Mouse (Mus musculus): ENCODE results near the gene Gm20388. TPM values are rescaled to one million over a fixed set of nuclear protein-coding genes. Genes with fewer than 3 reads are reported as not detected.

The Gm20388 gene
- total and polyA plus RNA-seq, 2 experiments from 2014 or later = 17.3 TPM; not detected in 1

GRCm38 (mm10) chr8:121078721-121079120, 1168.1 kb downstream of the Gm20388 start:
- H3K4me1 ChIP-seq (ENCODE audit: control insufficient read depth, insufficient read depth) = peaks cover 8% of the 10 kb centered on the region; the same call in 1 of the 2 replicates
- DNase-seq (ENCODE audit: low spot score) = no peak
- WGBS = 7% methylated on average over 14 of the region's 14 CpGs
- peaks cover 99% of the 10 kb centered on the region for H3K27me3 ChIP-seq (ENCODE audit: control insufficient read depth, insufficient read depth, low read length)
- no peaks in the 10 kb centered on the region for H3K9me3 ChIP-seq (replicated peaks; ENCODE audit: control insufficient read depth, low read length)
- no peak overlapping the region for H3K27ac ChIP-seq (ENCODE audit: low read depth)
- TF ChIP-seq CTCF (IDR thresholded peaks at IDR 0.05; ENCODE audit: low read depth) = no peak
- no peak for TF ChIP-seq EP300 (IDR thresholded peaks at IDR 0.05; ENCODE audit: low read depth)
- no peaks in the 10 kb centered on the region for H3K36me3 ChIP-seq (replicated peaks; ENCODE audit: control insufficient read depth, insufficient read depth, low read length)
- no peak overlapping the region for H3K9ac ChIP-seq (replicated peaks; ENCODE audit: low read depth, low read length)
- no peak overlapping the region for H3K4me3 ChIP-seq (ENCODE audit: low read depth, low read length)
- no peak overlapping the region for H3K4me2 ChIP-seq (ENCODE audit: low read depth, low read length)
- ATAC-seq (ENCODE audit: insufficient read depth, low read depth) = no peak

GRCm38 (mm10) chr8:121079201-121079600, 1168.6 kb downstream of the Gm20388 start:
- H3K27ac ChIP-seq (ENCODE audit: low read depth) = no peak overlapping the region

GRCm38 (mm10) chr8:121079944-121080343, 1169.3 kb downstream of the Gm20388 start:
- ATAC-seq (ENCODE audit: insufficient read depth, low read depth) (no peak), DNase-seq (ENCODE audit: low spot score) (no peak)
- Histone ChIP-seq H3K4me3 (ENCODE audit: low read depth, low read length) (no peak overlapping the region), H3K27ac (ENCODE audit: low read depth) (no peak overlapping the region), H3K9me3 (replicated peaks; ENCODE audit: control insufficient read depth, low read length) (no peaks in the 10 kb centered on the region), H3K4me1 (ENCODE audit: control insufficient read depth, insufficient read depth) (peaks cover 16% of the 10 kb centered on the region; the same call in 1 of the 2 replicates), H3K27me3 (ENCODE audit: control insufficient read depth, insufficient read depth, low read length) (peaks cover 99% of the 10 kb centered on the region), H3K9ac (replicated peaks; ENCODE audit: low read depth, low read length) (no peak overlapping the region), H3K4me2 (ENCODE audit: low read depth, low read length) (no peak overlapping the region), H3K36me3 (replicated peaks; ENCODE audit: control insufficient read depth, insufficient read depth, low read length) (no peaks in the 10 kb centered on the region)
- WGBS = 9% methylated on average over 12 of the region's 12 CpGs
- TF ChIP-seq EP300 (IDR thresholded peaks at IDR 0.05; ENCODE audit: low read depth) (no peak), CTCF (IDR thresholded peaks at IDR 0.05; ENCODE audit: low read depth) (no peak)

More at GRCm38 (mm10) chr8:121079201-121079600, 1168.6 kb downstream of the Gm20388 start:
- Histone ChIP-seq H3K9me3 (replicated peaks; ENCODE audit: control insufficient read depth, low read length) (no peaks in the 10 kb centered on the region), H3K27me3 (ENCODE audit: control insufficient read depth, insufficient read depth, low read length) (peaks cover 99% of the 10 kb centered on the region), H3K4me2 (ENCODE audit: low read depth, low read length) (no peak overlapping the region), H3K4me3 (ENCODE audit: low read depth, low read length) (no peak overlapping the region), H3K36me3 (replicated peaks; ENCODE audit: control insufficient read depth, insufficient read depth, low read length) (no peaks in the 10 kb centered on the region), H3K4me1 (ENCODE audit: control insufficient read depth, insufficient read depth) (peaks cover 12% of the 10 kb centered on the region; the same call in 1 of the 2 replicates), H3K9ac (replicated peaks; ENCODE audit: low read depth, low read length) (no peak overlapping the region)
- no peak for ATAC-seq (ENCODE audit: insufficient read depth, low read depth)
- WGBS = 3% methylated on average over 7 of the region's 7 CpGs
- TF ChIP-seq CTCF (IDR thresholded peaks at IDR 0.05; ENCODE audit: low read depth) (no peak), EP300 (IDR thresholded peaks at IDR 0.05; ENCODE audit: low read depth) (no peak)
- DNase-seq (ENCODE audit: low spot score) = no peak

- ATAC-seq (ENCODE audit: insufficient read depth, low read depth) (no peak), DNase-seq (ENCODE audit: low spot score) (no peak)
- peaks cover 16% of the 10 kb centered on the region; the same call in 1 of the 2 replicates for H3K4me1 ChIP-seq (ENCODE audit: control insufficient read depth, insufficient read depth)
- no peak overlapping the region for H3K4me3 ChIP-seq (ENCODE audit: low read depth, low read length)
- TF ChIP-seq CTCF (IDR thresholded peaks at IDR 0.05; ENCODE audit: low read depth) (no peak), EP300 (IDR thresholded peaks at IDR 0.05; ENCODE audit: low read depth) (no peak)
- 1% methylated on average over 49 of the region's 49 CpGs for WGBS
- H3K27ac ChIP-seq (ENCODE audit: low read depth) = no peak overlapping the region
- no peaks in the 10 kb centered on the region for H3K9me3 ChIP-seq (replicated peaks; ENCODE audit: control insufficient read depth, low read length)
- no peak overlapping the region for H3K4me2 ChIP-seq (ENCODE audit: low read depth, low read length)
- no peak overlapping the region for H3K9ac ChIP-seq (replicated peaks; ENCODE audit: low read depth, low read length)
- no peaks in the 10 kb centered on the region for H3K36me3 ChIP-seq (replicated peaks; ENCODE audit: control insufficient read depth, insufficient read depth, low read length)
- H3K27me3 ChIP-seq (ENCODE audit: control insufficient read depth, insufficient read depth, low read length) = peaks cover 99% of the 10 kb centered on the region
Observed at GRCm38 (mm10) chr8:121080361-121081090, 1169.9 kb downstream of the Gm20388 start.

DNA sequence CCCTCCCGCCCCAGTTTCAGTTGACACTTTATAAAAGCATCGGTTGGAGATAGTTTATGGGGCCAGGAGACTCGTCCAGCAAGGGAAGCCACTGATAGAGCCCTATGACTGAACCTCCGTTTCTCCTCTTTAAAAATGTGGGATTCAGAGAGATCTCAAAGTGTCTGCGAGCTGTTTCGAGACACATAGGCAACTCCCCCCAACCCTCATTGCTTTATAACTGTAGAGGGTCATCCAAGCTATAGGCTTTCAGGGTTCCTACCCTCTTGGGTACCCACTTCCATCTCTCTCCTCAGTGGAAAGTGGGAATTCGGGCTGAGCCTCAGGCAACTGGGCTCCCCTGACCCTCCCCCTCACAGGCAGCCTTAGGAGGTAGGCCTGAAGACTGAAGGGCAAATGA, 1170.8 kb downstream of the Gm20388 start:
- Histone ChIP-seq H3K4me1 (ENCODE audit: control insufficient read depth, insufficient read depth) (peaks cover 16% of the 10 kb centered on the region; the same call in 1 of the 2 replicates), H3K4me2 (ENCODE audit: low read depth, low read length) (no peak overlapping the region)

More for the DNA sequence above, 1170.8 kb downstream of the Gm20388 start:
- TF ChIP-seq EP300 (IDR thresholded peaks at IDR 0.05; ENCODE audit: low read depth) (no peak), CTCF (IDR thresholded peaks at IDR 0.05; ENCODE audit: low read depth) (no peak)
- Histone ChIP-seq H3K4me3 (ENCODE audit: low read depth, low read length) (no peak overlapping the region), H3K36me3 (replicated peaks; ENCODE audit: control insufficient read depth, insufficient read depth, low read length) (no peaks in the 10 kb centered on the region), H3K27ac (ENCODE audit: low read depth) (no peak overlapping the region), H3K9me3 (replicated peaks; ENCODE audit: control insufficient read depth, low read length) (no peaks in the 10 kb centered on the region), H3K9ac (replicated peaks; ENCODE audit: low read depth, low read length) (no peak overlapping the region), H3K27me3 (ENCODE audit: control insufficient read depth, insufficient read depth, low read length) (peaks cover 99% of the 10 kb centered on the region)
- 5% methylated on average over 7 of the region's 7 CpGs for WGBS
- no peak for ATAC-seq (ENCODE audit: insufficient read depth, low read depth)
- DNase-seq (ENCODE audit: low spot score) = no peak
